Mouse (Mus musculus) CD8-positive naive resting alpha-beta T cell, adult 57 days (primary cell): Measurements from ENCODE around the gene C530025M09Rik. TPM values are rescaled to one million over a fixed set of nuclear protein-coding genes. Genes with fewer than 3 reads are reported as not detected.

ENCODE experiments used
- total RNA-seq: library from RNA; stranded (reverse); gene quantifications from one replicate; pipeline ENCODE4 v1.2.4, GENCODE M21; 2023

C530025M09Rik gene
- total RNA-seq: not detected

GRCm38 (mm10) chr2:149830536-149831458, at the start of gene C530025M09Rik:
Gene C530025M09Rik (minus strand): TSS chr2:149831213.

GRCm38 (mm10) chr2:149828911-149829310, 2.1 kb downstream of the C530025M09Rik start, which contains the start of gene Syndig1:
Gene Syndig1 (plus strand): TSS chr2:149829211.

Other genes starting within 250 kb of the C530025M09Rik start
- gene Syndig1, start 2.0 kb downstream of the C530025M09Rik start, total RNA-seq: not detected